Mouse (Mus musculus) forebrain, embryonic 10.5 days (tissue): ENCODE data around the gene Bean1. TPM values are rescaled to one million over a fixed set of nuclear protein-coding genes. Genes with fewer than 3 reads are reported as not detected.

Source experiments
- DNase-seq: peaks from one replicate; pipeline ENCODE4 v3.0.0-alpha.2; 2017; ENCODE audit warnings: low spot score; ENCODE audit errors: extremely low spot score
- H3K27ac ChIP-seq: fragments of 300-500 bp; sonication (generic); 2 replicates; pipeline ENCODE4 v1.5.1; 2016; ENCODE audit warnings: mild to moderate bottlenecking
- H3K27me3 ChIP-seq: fragments of 300-500 bp; sonication (generic); 2 replicates; pipeline ENCODE4 v1.6.1; 2016; ENCODE audit warnings: mild to moderate bottlenecking; ENCODE audit not compliant: poor library complexity, severe bottlenecking
- H3K36me3 ChIP-seq: fragments of 300-500 bp; sonication (generic); replicated peaks from 2 replicates; pipeline ENCODE4 v1.6.1; 2016; ENCODE audit warnings: mild to moderate bottlenecking, moderate library complexity
- H3K4me1 ChIP-seq: fragments of 300-500 bp; sonication (generic); 2 replicates; pipeline ENCODE4 v1.6.1; 2016
- H3K4me3 ChIP-seq: fragments of 300-500 bp; sonication (generic); 2 replicates; pipeline ENCODE4 v1.5.1; 2016; ENCODE audit warnings: mild to moderate bottlenecking, moderate library complexity
- H3K9me3 ChIP-seq: fragments of 300-500 bp; sonication (generic); 2 replicates; pipeline ENCODE4 v1.6.1; 2016; ENCODE audit warnings: mild to moderate bottlenecking, moderate library complexity
- WGBS: fragments of 180-500 bp; shearing (Covaris S2); methylation state at CpG from one replicate; pipeline ENCODE4 v1.1.7; 2016; 5-methylcytosine and 5-hydroxymethylcytosine counted together
- polyA plus RNA-seq: library from polyadenylated mRNA; unstranded; fragments of >200 nt; fragmentation: Nextera tagmentation; extraction: Ambion mirVana; gene quantifications from 2 replicates; pipeline ENCODE4 v1.2.1, GENCODE M21; 2016

Bean1 gene
- polyA plus RNA-seq, 1 experiment from 2014 or later = 0.09 TPM

- Histone ChIP-seq H3K27me3 (no peaks in the 10 kb centered on the region), H3K9me3 (no peaks in the 10 kb centered on the region), H3K27ac (no peak overlapping the region), H3K4me3 (no peak overlapping the region), H3K36me3 (peaks cover 97% of the 10 kb centered on the region), H3K4me1 (no peaks in the 10 kb centered on the region)
- no peak for DNase-seq
- 88% methylated on average over 9 of the region's 9 CpGs for WGBS
Observed at GRCm38 (mm10) chr8:104230377-104230776, 60.1 kb downstream of the Bean1 start.

GRCm38 (mm10) chr8:104232039-104232438 lies 61.8 kb downstream of the Bean1 start:
- no peak overlapping the region for H3K4me3 ChIP-seq
- H3K9me3 ChIP-seq = no peaks in the 10 kb centered on the region
- no peaks in the 10 kb centered on the region for H3K27me3 ChIP-seq
- no peak overlapping the region for H3K27ac ChIP-seq
- 97% methylated on average over 4 of the region's 4 CpGs for WGBS
- H3K4me1 ChIP-seq = no peaks in the 10 kb centered on the region
- H3K36me3 ChIP-seq = peaks cover 97% of the 10 kb centered on the region
- DNase-seq = no peak

- Histone ChIP-seq H3K4me3 (no peak overlapping the region), H3K36me3 (peaks cover 97% of the 10 kb centered on the region), H3K27ac (no peak overlapping the region), H3K4me1 (no peaks in the 10 kb centered on the region), H3K9me3 (no peaks in the 10 kb centered on the region), H3K27me3 (no peaks in the 10 kb centered on the region)
- 93% methylated on average over 5 of the region's 5 CpGs for WGBS
- DNase-seq = no peak
Observed at GRCm38 (mm10) chr8:104232919-104233318, 62.7 kb downstream of the Bean1 start.

- Histone ChIP-seq H3K27ac (no peak overlapping the region), H3K27me3 (no peaks in the 10 kb centered on the region), H3K4me3 (no peak overlapping the region), H3K9me3 (no peaks in the 10 kb centered on the region), H3K36me3 (peaks cover 98% of the 10 kb centered on the region), H3K4me1 (no peaks in the 10 kb centered on the region)
- DNase-seq = no peak
- 53% methylated on average over 6 of the region's 6 CpGs for WGBS
Observed at GRCm38 (mm10) chr8:104234573-104234972, 64.3 kb downstream of the Bean1 start.

GRCm38 (mm10) chr8:104239418-104239861 lies 69.2 kb downstream of the Bean1 start:
- Histone ChIP-seq H3K27me3 (no peaks in the 10 kb centered on the region), H3K4me1 (no peaks in the 10 kb centered on the region), H3K36me3 (peaks cover 88% of the 10 kb centered on the region), H3K27ac (no peak overlapping the region), H3K4me3 (no peak overlapping the region), H3K9me3 (no peaks in the 10 kb centered on the region)
- WGBS = 87% methylated on average over 10 of the region's 10 CpGs
- DNase-seq = no peak

GRCm38 (mm10) chr8:104242038-104242644 lies 71.9 kb downstream of the Bean1 start:
- WGBS = 93% methylated on average over 12 of the region's 12 CpGs
- no peak for DNase-seq
- H3K36me3 ChIP-seq = peaks cover 66% of the 10 kb centered on the region

GRCm38 (mm10) chr8:104246621-104247020 lies 76.4 kb downstream of the Bean1 start:
- H3K9me3 ChIP-seq = no peaks in the 10 kb centered on the region
- H3K4me3 ChIP-seq = no peak overlapping the region
- H3K27me3 ChIP-seq = no peaks in the 10 kb centered on the region
- H3K36me3 ChIP-seq = peaks cover 22% of the 10 kb centered on the region
- DNase-seq = no peak
- H3K4me1 ChIP-seq = peaks cover 30% of the 10 kb centered on the region
- WGBS = 88% methylated on average over 4 of the region's 4 CpGs
- H3K27ac ChIP-seq = no peak overlapping the region

More at GRCm38 (mm10) chr8:104242038-104242644, 71.9 kb downstream of the Bean1 start:
- Histone ChIP-seq H3K4me3 (no peak overlapping the region), H3K27me3 (no peaks in the 10 kb centered on the region), H3K4me1 (peaks cover 6% of the 10 kb centered on the region), H3K9me3 (no peaks in the 10 kb centered on the region), H3K27ac (no peak overlapping the region)

- H3K27ac ChIP-seq = no peak overlapping the region
- H3K9me3 ChIP-seq = no peaks in the 10 kb centered on the region
- peak overlapping the region; percentile 88 for H3K4me3 ChIP-seq
- 71% methylated on average over 22 of the region's 22 CpGs for WGBS
- no peaks in the 10 kb centered on the region for H3K27me3 ChIP-seq
- H3K36me3 ChIP-seq = peaks cover 16% of the 10 kb centered on the region
- H3K4me1 ChIP-seq = peaks cover 36% of the 10 kb centered on the region
- no peak for DNase-seq
Observed at GRCm38 (mm10) chr8:104247054-104247907, 77.0 kb downstream of the Bean1 start.

- no peaks in the 10 kb centered on the region for H3K9me3 ChIP-seq
- peak overlapping the region; percentile 86 for H3K27ac ChIP-seq
- peak overlapping the region; percentile 88 for H3K4me3 ChIP-seq
- 4% methylated on average over 11 of the region's 11 CpGs for WGBS
- no peak for DNase-seq
- peaks cover 37% of the 10 kb centered on the region for H3K4me1 ChIP-seq
- H3K36me3 ChIP-seq = peaks cover 10% of the 10 kb centered on the region
- H3K27me3 ChIP-seq = no peaks in the 10 kb centered on the region
Observed at GRCm38 (mm10) chr8:104247908-104248275, 77.7 kb downstream of the Bean1 start.

GRCm38 (mm10) chr8:104248276-104248675 lies 78.0 kb downstream of the Bean1 start, which contains the start of gene Tk2:
Tk2 (minus strand) TSS chr8:104248558.
- 0 out of 2 replicates have a peak, but pooled peaks cover 7% of the 10 kb centered on the region for H3K36me3 ChIP-seq
- peaks cover 37% of the 10 kb centered on the region for H3K4me1 ChIP-seq
- no peaks in the 10 kb centered on the region for H3K9me3 ChIP-seq
- under 1% methylated on average over 28 of the region's 28 CpGs for WGBS
- no peaks in the 10 kb centered on the region for H3K27me3 ChIP-seq
- H3K27ac ChIP-seq = peak within 1 kb of the TSS; percentile 86
- peak; percentile 83 for DNase-seq
- H3K4me3 ChIP-seq = peak within 1 kb of the TSS; percentile 88

GRCm38 (mm10) chr8:104249442-104249996 lies 79.3 kb downstream of the Bean1 start:
- no peaks in the 10 kb centered on the region for H3K9me3 ChIP-seq
- no peak overlapping the region for H3K27ac ChIP-seq
- H3K27me3 ChIP-seq = no peaks in the 10 kb centered on the region
- H3K4me1 ChIP-seq = peaks cover 37% of the 10 kb centered on the region
- DNase-seq = no peak
- 87% methylated on average over 7 of the region's 7 CpGs for WGBS
- no peak overlapping the region for H3K4me3 ChIP-seq
- 0 out of 2 replicates have a peak, but pooled peaks cover 8% of the 10 kb centered on the region for H3K36me3 ChIP-seq

GRCm38 (mm10) chr8:104250439-104251367 lies 80.5 kb downstream of the Bean1 start, which contains the start of gene Cklf:
Cklf (plus strand) TSS chr8:104250861.
- peak within 1 kb of the TSS; percentile 72 for H3K4me3 ChIP-seq
- H3K27ac ChIP-seq = peak within 1 kb of the TSS; percentile 92
- 0 out of 2 replicates have a peak, but pooled peaks cover 4% of the 10 kb centered on the region for H3K36me3 ChIP-seq
- H3K4me1 ChIP-seq = peaks cover 37% of the 10 kb centered on the region
- H3K9me3 ChIP-seq = no peaks in the 10 kb centered on the region
- H3K27me3 ChIP-seq = no peaks in the 10 kb centered on the region
- peak; percentile 86 for DNase-seq
- WGBS = 3% methylated on average over 41 of the region's 41 CpGs
